Mouse (Mus musculus) heart, embryonic 13.5 days (tissue): ENCODE data around the gene Odr4. TPM values are rescaled to one million over a fixed set of nuclear protein-coding genes. Genes with fewer than 3 reads are reported as not detected.

Source experiments
- polyA plus RNA-seq: library from polyadenylated mRNA; unstranded; fragments of >200 nt; fragmentation: Nextera tagmentation; extraction: Ambion mirVana; gene quantifications from 2 replicates; pipeline ENCODE4 v1.2.1, GENCODE M21; 2015

The Odr4 gene
- polyA plus RNA-seq, 1 experiment from 2014 or later, result 30.5 TPM

Other genes starting within 250 kb of the Odr4 start
- not detected in 2 replicates for gene Pdc, start 73.7 kb downstream of the Odr4 start, polyA plus RNA-seq
- gene Tpr, start 242 bp downstream of the Odr4 start, polyA plus RNA-seq, result 123 and 124 TPM in 2 replicates
- 0.33 and 0.36 TPM in 2 replicates for gene Prg4, start 73.1 kb upstream of the Odr4 start, polyA plus RNA-seq